Mouse (Mus musculus) CD4-positive helper T cell, adult 2 months (primary cell): Measurements from ENCODE around the gene Zdhhc17.

Source experiments
- DNase-seq: peaks from one replicate; pipeline ENCODE4 v3.0.0-alpha.2; 2012; ENCODE audit warnings: low read depth, missing footprints, low spot score

Gene Zdhhc17

DNA sequence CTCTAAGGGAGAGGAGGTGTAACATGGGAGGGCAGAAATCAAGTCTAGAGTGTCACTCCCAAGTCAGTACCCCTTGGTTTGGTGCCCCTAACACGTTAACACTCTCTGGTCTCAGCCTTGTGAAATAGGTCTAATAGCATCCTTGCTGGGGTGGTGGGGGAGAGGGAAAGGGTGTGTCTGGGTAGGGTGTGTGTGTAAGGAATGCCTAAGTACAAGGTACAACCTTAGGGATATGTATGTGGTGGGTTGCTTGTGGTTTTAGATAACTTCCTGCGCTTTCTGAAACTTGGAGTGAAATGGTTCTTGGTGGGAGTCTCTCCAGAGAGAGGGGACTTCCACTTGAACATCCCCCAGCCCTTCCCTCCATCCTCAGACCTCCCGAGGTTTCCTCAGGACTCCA lies 88.0 kb downstream of the Zdhhc17 start:
- no peak for DNase-seq

DNA sequence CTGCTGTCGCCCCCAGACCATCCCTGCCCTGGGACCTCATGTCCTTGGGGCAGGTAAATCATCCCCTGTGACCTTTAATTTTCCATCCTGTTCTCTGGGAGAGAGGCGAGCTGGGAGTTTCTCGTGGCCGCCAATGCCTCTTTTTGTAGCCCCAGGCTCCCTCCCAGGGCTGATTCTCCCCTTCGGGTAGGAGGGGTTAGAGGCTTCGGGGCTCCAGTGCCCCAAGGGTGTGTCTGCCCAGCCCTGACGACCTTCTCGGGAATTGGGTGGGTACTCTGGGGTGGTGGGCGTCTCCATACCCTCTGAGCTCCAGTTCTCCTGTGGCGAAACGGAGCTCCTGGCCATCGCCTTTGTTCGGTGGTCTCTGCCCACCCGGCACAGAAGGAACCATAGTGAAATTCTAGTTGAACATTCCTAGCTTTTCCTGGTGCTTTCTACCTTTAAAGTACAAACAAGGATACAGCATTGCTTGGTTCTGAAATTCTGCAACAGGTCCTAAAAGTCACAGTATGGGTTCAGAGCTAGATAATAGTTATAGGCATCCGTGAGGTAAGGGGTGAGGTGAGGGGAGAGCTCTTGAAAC lies 89.5 kb downstream of the Zdhhc17 start:
- no peak for DNase-seq

DNA sequence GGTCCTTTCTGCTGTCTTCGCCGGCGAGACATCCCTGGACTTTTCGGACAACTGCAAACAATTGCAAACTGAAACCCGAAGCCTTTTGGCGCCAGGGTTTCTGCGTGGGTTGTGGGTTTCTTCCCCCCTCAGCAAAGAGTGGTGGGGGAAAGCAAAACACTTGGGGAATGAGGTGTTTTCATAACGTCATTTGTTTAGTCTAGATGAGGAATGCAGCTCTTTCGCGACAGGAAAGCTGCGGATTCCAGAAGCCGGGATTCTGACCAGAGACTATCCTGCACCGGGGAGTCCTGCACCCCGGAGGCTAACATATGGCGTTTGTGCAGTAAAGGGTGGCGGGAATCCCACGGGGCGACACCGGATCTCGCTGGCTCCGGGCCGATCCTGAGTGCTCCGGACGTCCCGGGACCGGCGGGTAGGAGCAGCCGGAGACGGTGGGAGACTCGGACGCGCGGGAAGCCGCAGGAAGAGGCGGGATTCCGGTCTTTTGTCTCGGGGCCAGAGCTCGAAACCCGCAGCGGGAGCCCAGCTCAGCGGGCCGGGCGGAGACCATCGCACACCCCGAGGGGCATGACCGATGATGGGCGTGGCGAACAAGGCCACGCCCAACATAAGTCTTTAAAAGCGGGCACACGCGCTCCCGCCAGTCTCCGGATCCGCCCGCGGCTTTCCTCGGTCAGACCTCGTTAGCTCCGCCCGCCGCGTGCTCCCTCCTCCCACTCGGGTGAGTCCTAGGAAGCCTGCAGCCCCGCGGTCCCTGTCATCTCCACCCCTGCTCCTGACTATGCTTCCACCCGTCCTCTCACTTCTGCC lies 90.2 kb downstream of the Zdhhc17 start, which contains the start of gene Csrp2:
TSS of gene Csrp2 (plus strand) at position 259 of the 813 bp plus-strand sequence.
- DNase-seq = peak; percentile 78

DNA sequence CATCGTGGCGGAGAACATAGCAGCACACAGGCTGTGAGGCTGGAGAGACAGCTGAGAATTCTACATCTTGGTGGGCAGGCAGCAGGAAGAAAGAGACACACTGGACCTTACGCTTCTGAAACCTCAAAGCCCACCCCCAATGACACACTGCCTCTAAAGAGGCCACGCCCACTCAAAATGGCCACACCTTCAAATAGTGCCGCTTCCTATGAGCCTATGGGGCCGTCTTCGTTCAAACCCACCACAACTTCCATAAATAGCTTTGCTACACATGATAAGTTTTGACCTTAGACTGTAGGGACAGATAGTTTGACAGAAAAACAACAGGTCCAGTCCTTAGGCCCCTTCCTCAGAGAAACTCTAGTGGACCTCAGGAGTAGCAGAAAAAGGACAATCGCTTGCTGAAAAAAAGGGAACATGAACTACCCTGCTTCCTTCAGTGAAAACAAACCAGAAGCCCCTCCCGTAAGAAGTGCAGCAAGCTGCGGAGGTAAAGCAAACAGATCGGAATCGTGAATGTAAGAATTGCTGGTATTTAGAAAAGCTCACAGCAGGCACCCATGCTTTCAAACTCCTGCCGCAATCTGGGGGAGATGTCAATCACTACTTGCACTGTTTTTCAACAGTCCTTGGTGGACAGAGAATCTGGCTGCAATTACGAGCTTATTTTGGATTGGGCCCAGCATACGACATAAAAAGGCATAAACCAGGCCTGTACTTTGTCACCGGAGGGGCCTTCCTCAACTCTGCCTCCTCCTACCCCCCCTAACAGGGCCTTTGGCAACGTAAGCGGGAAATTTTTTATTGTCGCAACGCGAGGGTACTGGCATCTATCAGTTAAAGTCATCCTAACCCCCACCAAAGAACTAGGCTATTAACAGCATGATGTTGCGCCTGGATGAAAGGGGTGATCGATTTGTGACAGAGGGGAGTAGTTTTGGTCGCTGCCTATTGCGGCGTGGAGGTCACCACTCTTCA lies 91.2 kb downstream of the Zdhhc17 start:
- DNase-seq = no peak

DNA sequence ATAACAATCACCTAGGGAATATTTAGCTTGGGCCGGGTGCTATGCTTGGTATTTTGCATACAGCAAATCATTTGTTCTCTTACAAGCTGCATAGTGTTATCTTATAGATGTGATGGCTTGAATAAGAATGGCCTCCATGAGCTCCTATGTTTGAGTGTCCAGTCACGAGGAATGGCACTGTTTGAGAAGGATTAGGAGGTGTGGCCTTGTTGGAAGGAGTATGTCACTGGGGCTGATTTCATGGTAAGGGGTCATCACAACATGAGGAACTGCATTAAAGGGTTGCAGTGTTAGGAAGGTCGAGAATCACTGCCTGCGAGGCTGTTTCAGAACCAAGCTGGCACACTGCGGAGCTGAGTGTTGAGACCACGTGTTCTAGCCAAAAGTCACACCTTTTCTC lies 92.4 kb downstream of the Zdhhc17 start:
- DNase-seq = no peak

DNA sequence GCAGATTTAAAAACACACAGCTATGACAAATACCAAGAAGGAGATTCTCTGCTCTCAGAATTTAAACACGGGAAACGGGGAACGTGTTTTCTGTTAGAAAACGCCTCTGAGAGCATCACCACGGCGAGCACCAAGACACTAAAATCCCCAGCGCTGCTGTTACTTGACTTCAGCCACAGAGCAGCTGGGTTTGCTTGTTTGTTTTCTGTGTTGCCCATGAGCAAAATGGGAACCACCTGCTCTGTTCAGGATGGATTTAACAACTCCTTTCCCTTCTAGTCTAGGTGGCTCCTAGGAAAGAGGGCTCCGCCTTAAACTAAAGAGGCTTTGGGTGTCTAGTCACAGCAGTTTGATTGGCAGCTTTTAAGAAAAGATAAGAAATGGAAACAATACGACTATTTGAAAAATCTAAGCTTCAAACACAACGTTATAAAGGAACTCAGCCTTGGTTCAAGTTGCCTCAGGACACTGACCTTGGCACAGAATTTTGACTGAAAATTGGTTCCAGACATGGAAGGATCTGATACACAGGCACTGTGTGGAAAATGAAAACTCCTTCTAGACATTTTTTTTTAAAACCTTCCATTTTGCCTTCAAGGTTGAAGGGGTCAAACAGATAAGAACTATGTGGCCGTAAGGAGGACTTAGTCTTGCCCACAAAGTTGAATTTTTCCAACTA lies 93.1 kb downstream of the Zdhhc17 start:
- DNase-seq = no peak

DNA sequence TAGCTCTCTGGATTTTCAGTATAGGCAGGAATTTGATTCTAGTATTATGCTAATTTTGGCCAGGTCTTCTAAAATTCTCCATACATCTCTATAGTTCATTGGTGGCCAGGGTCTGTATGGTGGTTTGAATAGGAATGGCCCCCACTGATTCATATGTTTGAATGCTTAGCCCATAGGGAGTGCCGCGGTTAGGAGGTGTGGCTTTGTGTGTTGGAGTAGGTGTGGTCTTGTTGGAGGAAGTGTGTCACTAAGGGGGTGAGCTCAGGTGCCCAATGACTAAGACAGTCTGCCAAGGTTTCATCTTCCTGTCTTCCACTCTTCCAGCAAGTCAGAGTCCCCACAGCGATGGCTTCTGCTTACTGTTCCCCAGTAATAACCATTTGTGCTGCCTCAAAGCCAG lies 106.1 kb downstream of the Zdhhc17 start:
- no peak for DNase-seq

DNA sequence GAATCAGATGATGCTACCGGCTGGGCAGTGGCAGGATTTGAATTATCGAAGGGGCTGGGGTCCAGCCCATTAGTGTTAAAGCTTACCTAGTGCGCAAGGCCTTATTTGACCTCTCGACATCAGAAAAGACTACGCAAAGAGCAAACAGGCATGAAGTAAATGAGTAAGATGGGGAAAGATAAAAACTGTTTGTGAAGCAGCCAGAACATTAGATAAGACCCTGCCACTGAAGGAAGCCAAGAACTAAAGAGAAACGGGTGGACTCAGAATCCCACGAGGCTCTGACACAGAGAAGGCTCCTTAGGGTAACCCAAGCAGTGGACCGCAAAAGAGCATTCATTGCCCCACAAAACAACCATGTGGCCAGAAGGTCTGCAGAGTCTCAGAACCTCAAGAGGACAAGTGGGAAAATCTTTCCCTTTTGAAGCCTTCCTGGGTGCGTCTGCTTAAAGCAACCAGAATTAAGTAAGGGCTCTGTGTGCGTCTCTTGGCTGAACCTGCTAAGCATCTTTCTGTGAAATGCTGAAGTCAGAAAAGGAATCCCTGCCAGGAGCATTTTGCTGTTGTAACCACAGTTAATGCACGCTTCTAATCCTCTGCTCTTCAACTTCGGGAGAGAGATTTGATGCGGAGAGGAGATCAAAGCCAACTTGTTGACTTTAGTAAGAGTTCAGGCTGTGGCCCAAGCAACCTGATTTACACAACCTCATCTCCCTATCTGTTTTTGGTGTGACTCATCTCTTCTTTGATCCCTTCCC lies 110.0 kb downstream of the Zdhhc17 start:
- no peak for DNase-seq
